10 mouse cellular contexts compared by ENCODE assay signal in genomic region chr2:152049611-152050270, GRCm38 (mm10). TPM values are rescaled to one million over a fixed set of nuclear protein-coding genes. Genes with fewer than 3 reads are reported as not detected.
DNase-seq lines count a peak whose midpoint lies in the region; ATAC-seq lines count a peak whose summit lies in the region.
"Had no signal": no experiment of that assay in that cellular context is flagged by ENCODE, and none has a peak within 500 bp of the region (broad histone marks: within the 10 kb centered on the region; RNA-seq: fewer than 3 reads in every experiment).

No protein-coding gene starts in this region.

- DNase-seq in heart, embryonic 10.5 days (ENCODE audit: low spot score), result no peak
- no peak for DNase-seq in heart, postnatal 36 days
- DNase-seq in layer of hippocampus, postnatal 36 days, result no peak
- DNase-seq in natural killer cell, adult 2 months (ENCODE audit: low spot score in 2 of 2), result no peak

- intact Hi-C loops in heart, postnatal 36 days (cut with DNase I), result no loop called here

- 3% methylated on average over 13 of the region's 13 CpGs for whole genome bisulfite sequencing in heart, embryonic 10.5 days
- WGBS in limb, embryonic 12.5 days, result 3% methylated on average over 13 of the region's 13 CpGs
- WGBS in stomach, embryonic 15.5 days, result 11% methylated on average over 13 of the region's 13 CpGs

- peaks cover 87% of the 10 kb centered on the region for H3K27me3 ChIP-seq in heart, embryonic 10.5 days (ENCODE audit: insufficient read depth, poor library complexity, severe bottlenecking)
- H3K27me3 ChIP-seq in megakaryocyte, embryonic 14.5 days (replicated peaks), result peaks cover 95% of the 10 kb centered on the region
- H3K27me3 ChIP-seq in limb, embryonic 12.5 days, result peaks cover 82% of the 10 kb centered on the region
- peaks cover 62% of the 10 kb centered on the region for H3K27me3 ChIP-seq in stomach, embryonic 15.5 days (replicated peaks)

- no peak overlapping the region for H3K27ac ChIP-seq in heart, embryonic 10.5 days
- H3K27ac ChIP-seq in limb, embryonic 12.5 days, result no peak overlapping the region
- no peak overlapping the region for H3K27ac ChIP-seq in stomach, embryonic 15.5 days

- peak overlapping the region; percentile 70 for H3K4me3 ChIP-seq in heart, embryonic 10.5 days
- H3K4me3 ChIP-seq in megakaryocyte, embryonic 14.5 days (replicated peaks), result peak overlapping the region; percentile 50
- H3K4me3 ChIP-seq in limb, embryonic 12.5 days (replicated peaks), result 0 out of 2 replicates have a peak overlapping the region, but pooled peaks have one; percentile 58
- H3K4me3 ChIP-seq in stomach, embryonic 15.5 days (replicated peaks), result no peak overlapping the region

- H3K9ac ChIP-seq in limb, embryonic 12.5 days (replicated peaks), result no peak overlapping the region
- H3K9ac ChIP-seq in stomach, embryonic 15.5 days, result no peak overlapping the region

- H3K9me3 ChIP-seq in heart, embryonic 10.5 days, result no peaks in the 10 kb centered on the region
- peaks cover 9% of the 10 kb centered on the region for H3K9me3 ChIP-seq in megakaryocyte, embryonic 14.5 days
- no peaks in the 10 kb centered on the region for H3K9me3 ChIP-seq in limb, embryonic 12.5 days
- H3K9me3 ChIP-seq in stomach, embryonic 15.5 days, result no peaks in the 10 kb centered on the region

- ATAC-seq in megakaryocyte, adult 5-6 weeks (ENCODE audit: poor library complexity, severe bottlenecking), result no peak
- ATAC-seq in limb, embryonic 12.5 days (ENCODE audit: insufficient number of reproducible peaks, insufficient read depth, low FRiP score, low TSS enrichment, low read depth), result no peak
- ATAC-seq in stomach, embryonic 15.5 days (ENCODE audit: insufficient read depth, low FRiP score, low read depth), result no peak

- peaks cover 34% of the 10 kb centered on the region for H3K4me1 ChIP-seq in heart, embryonic 10.5 days
- H3K4me1 ChIP-seq in megakaryocyte, embryonic 14.5 days, result peaks cover 39% of the 10 kb centered on the region
- H3K4me1 ChIP-seq in limb, embryonic 12.5 days (replicated peaks), result peaks cover 24% of the 10 kb centered on the region
- H3K4me1 ChIP-seq in stomach, embryonic 15.5 days, result peaks cover 20% of the 10 kb centered on the region

- H3K4me2 ChIP-seq in limb, embryonic 12.5 days, result peak overlapping the region; percentile 95
- H3K4me2 ChIP-seq in stomach, embryonic 15.5 days, result peak overlapping the region; percentile 96

- no peaks in the 10 kb centered on the region for H3K36me3 ChIP-seq in heart, embryonic 10.5 days
- no peaks in the 10 kb centered on the region for H3K36me3 ChIP-seq in megakaryocyte, embryonic 14.5 days (replicated peaks; ENCODE audit: low read length)
- no peaks in the 10 kb centered on the region for H3K36me3 ChIP-seq in limb, embryonic 12.5 days
- no peaks in the 10 kb centered on the region for H3K36me3 ChIP-seq in stomach, embryonic 15.5 days

RNA-seq across cellular contexts. Expression of gene Scrt2, which starts 31.6 kb away (rescaled TPM):
- not detected in 2 replicates for polyA plus RNA-seq in heart, embryonic 10.5 days (2016; fragmentation: Nextera tagmentation; extraction: Ambion mirVana)
- not detected for total RNA-seq in heart, postnatal 36 days (2021)
- polyA plus RNA-seq in megakaryocyte, embryonic 14.5 days (2012; ENCODE audit: insufficient read depth, low replicate concordance), result not detected in 2 replicates
- not detected in 2 replicates for total RNA-seq in megakaryocyte, adult 5-6 weeks (2015)
- not detected in 2 replicates for total RNA-seq in megakaryocyte, adult 5-6 weeks (2017)
- not detected in 2 replicates for polyA plus RNA-seq in limb, embryonic 12.5 days (2016; fragmentation: Nextera tagmentation; extraction: Ambion mirVana)
- 0.04 and 0.05 TPM in 2 replicates for polyA plus RNA-seq in stomach, embryonic 15.5 days (2015; fragmentation: Nextera tagmentation; extraction: Ambion mirVana)
- 10 to 100 TPM; 25.1 to 27.1 TPM for total RNA-seq in layer of hippocampus, postnatal 36 days (2021)
- total RNA-seq: neutrophil, adult 5-6 weeks had no signal
- polyA plus RNA-seq: spleen, adult 2 months had no signal

RNA-seq across cellular contexts. Expression of gene Slc52a3, which starts 53.4 kb away (rescaled TPM):
- polyA plus RNA-seq in heart, embryonic 10.5 days (2016; fragmentation: Nextera tagmentation; extraction: Ambion mirVana), result 1.2 and 1.3 TPM in 2 replicates
- total RNA-seq in heart, postnatal 36 days (2021), result 1 to 10 TPM; 1.2 to 2.4 TPM
- 0.27 and 1.5 TPM in 2 replicates for polyA plus RNA-seq in megakaryocyte, embryonic 14.5 days (2012; ENCODE audit: insufficient read depth, low replicate concordance)
- 1.0 and 1.4 TPM in 2 replicates for total RNA-seq in megakaryocyte, adult 5-6 weeks (2015)
- 0.07 and 0.53 TPM in 2 replicates for total RNA-seq in megakaryocyte, adult 5-6 weeks (2017)
- polyA plus RNA-seq in limb, embryonic 12.5 days (2016; fragmentation: Nextera tagmentation; extraction: Ambion mirVana), result 0.97 and 1.2 TPM in 2 replicates
- polyA plus RNA-seq in stomach, embryonic 15.5 days (2015; fragmentation: Nextera tagmentation; extraction: Ambion mirVana), result 4.9 and 7.3 TPM in 2 replicates
- 1 to 10 TPM; 2.8 to 3.0 TPM for total RNA-seq in layer of hippocampus, postnatal 36 days (2021)

RNA-seq across cellular contexts. Expression of gene Srxn1, which starts 55.6 kb away (rescaled TPM):
- polyA plus RNA-seq in heart, embryonic 10.5 days (2016; fragmentation: Nextera tagmentation; extraction: Ambion mirVana), result 8.1 and 9.1 TPM in 2 replicates
- total RNA-seq in heart, postnatal 36 days (2021), result 10 to 100 TPM; 16.6 to 21.6 TPM
- 30.6 and 45.4 TPM in 2 replicates for polyA plus RNA-seq in megakaryocyte, embryonic 14.5 days (2012; ENCODE audit: insufficient read depth, low replicate concordance)
- total RNA-seq in megakaryocyte, adult 5-6 weeks (2015), result 0.96 and 1.9 TPM in 2 replicates
- total RNA-seq in megakaryocyte, adult 5-6 weeks (2017), result 2.0 and 2.5 TPM in 2 replicates
- 7.5 and 8.6 TPM in 2 replicates for polyA plus RNA-seq in limb, embryonic 12.5 days (2016; fragmentation: Nextera tagmentation; extraction: Ambion mirVana)
- polyA plus RNA-seq in stomach, embryonic 15.5 days (2015; fragmentation: Nextera tagmentation; extraction: Ambion mirVana), result 12.2 and 12.7 TPM in 2 replicates
- total RNA-seq in layer of hippocampus, postnatal 36 days (2021), result 10 to 100 TPM; 71.6 to 77.6 TPM
